Mouse (Mus musculus) G1E (cell line): ENCODE results near the gene Actrt2. TPM values are rescaled to one million over a fixed set of nuclear protein-coding genes. Genes with fewer than 3 reads are reported as not detected.

Experiments
- ATAC-seq: 2 replicates; pipeline ENCODE4 v1.8.0; 2016; ENCODE audit warnings: mild to moderate bottlenecking; ENCODE audit not compliant: insufficient number of reproducible peaks, poor library complexity, low FRiP score, severe bottlenecking; ENCODE audit errors: extremely low read depth
- DNase-seq: peaks from one replicate; pipeline ENCODE4 v3.0.0; 2012; ENCODE audit warnings: low spot score
- H3K27me3 ChIP-seq: 2 replicates; pipeline ENCODE4 v1.6.1; 2012; ENCODE audit warnings: mild to moderate bottlenecking, low read length, inconsistent platforms; ENCODE audit not compliant: insufficient read depth
- H3K36me3 ChIP-seq: replicated peaks from 2 replicates; pipeline ENCODE3; 2012; ENCODE audit warnings: mild to moderate bottlenecking, inconsistent platforms
- H3K4me1 ChIP-seq: 2 replicates; pipeline ENCODE4 v1.6.1; 2012; ENCODE audit warnings: low read depth, low read length, inconsistent platforms, mixed read lengths; ENCODE audit not compliant: insufficient read depth
- H3K4me3 ChIP-seq: 2 replicates; pipeline ENCODE4 v1.5.1; 2012; ENCODE audit warnings: low read depth, mild to moderate bottlenecking, inconsistent platforms, low read length, moderate library complexity, mixed read lengths
- H3K9me3 ChIP-seq: replicated peaks from 2 replicates; pipeline ENCODE4 v1.6.1; 2012; ENCODE audit warnings: inconsistent platforms
- CTCF ChIP-seq: IDR thresholded peaks from 2 replicates; pipeline ENCODE4 v1.5.1; 2012; ENCODE audit warnings: low read depth, low read length, inconsistent platforms, mixed read lengths
- GATA1 ChIP-seq: IDR thresholded peaks from 2 replicates; pipeline ENCODE4 v1.6.1; 2012; ENCODE audit warnings: borderline replicate concordance, low read length, inconsistent platforms, mixed read lengths
- GATA2 ChIP-seq: IDR thresholded peaks from 2 replicates; pipeline ENCODE4 v1.6.1; 2012; ENCODE audit warnings: low read depth, low read length, inconsistent platforms, borderline replicate concordance
- POLR2AphosphoS5 ChIP-seq: IDR thresholded peaks from 2 replicates; pipeline ENCODE4 v1.6.1; 2012; ENCODE audit warnings: low read depth, low read length, inconsistent platforms; ENCODE audit not compliant: insufficient replicate concordance
- TAL1 ChIP-seq: conservative IDR thresholded peaks from 2 replicates; pipeline ENCODE4 v1.6.1; 2012; ENCODE audit warnings: low read depth, low read length, inconsistent platforms, mixed read lengths
- polyA plus RNA-seq: library from polyadenylated mRNA; stranded (reverse); fragments of >175 nt; gene quantifications from 2 replicates; pipeline ENCODE4 v1.2.3, GENCODE M21; 2012
- total RNA-seq, 2 experiments: library from RNA; stranded (forward) in 1 of 2; stranded (reverse) in 1 of 2; fragments of 200-1000 nt in 1 of 2; fragments of >200 nt in 1 of 2; fragmentation: Nextera tagmentation in 1 of 2; gene quantifications; 2 replicates each; pipeline ENCODE4 v1.2.3; 2014 to 2017

The Actrt2 gene
- total and polyA plus RNA-seq, 3 experiments: not detected

- no peak for DNase-seq
- Histone ChIP-seq H3K27me3 (no peaks in the 10 kb centered on the region), H3K4me3 (no peak overlapping the region), H3K36me3 (no peaks in the 10 kb centered on the region), H3K9me3 (peaks cover 90% of the 10 kb centered on the region), H3K4me1 (no peaks in the 10 kb centered on the region)
- TF ChIP-seq TAL1: no peak
- TF ChIP-seq GATA1: no peak
- no peak for TF ChIP-seq POLR2AphosphoS5
- no peak for TF ChIP-seq CTCF
- TF ChIP-seq GATA2: no peak
- ATAC-seq: no peak
Observed at GRCm38 (mm10) chr4:154700436-154700835, 32.8 kb upstream of the Actrt2 start.

DNA sequence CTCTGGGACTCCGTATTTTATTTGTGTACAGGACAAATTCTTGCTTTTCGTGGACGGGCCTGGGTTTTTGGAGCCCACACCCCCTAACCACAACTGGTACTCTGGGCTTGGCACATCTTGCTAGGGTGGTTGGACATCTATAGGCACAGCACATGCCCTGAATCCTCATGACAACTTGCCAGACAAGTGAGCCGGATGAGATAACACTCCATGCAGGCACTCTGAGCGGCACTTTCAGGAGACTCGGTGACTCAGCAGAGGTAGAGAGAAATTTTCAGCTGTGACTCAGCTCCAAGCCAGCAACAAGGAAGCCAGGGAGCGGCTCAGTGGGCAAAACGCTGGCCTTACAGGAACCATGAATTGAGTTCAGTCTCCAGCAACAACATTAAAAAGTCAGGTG is 31.6 kb upstream of the Actrt2 start:
- ATAC-seq (no peak), DNase-seq (no peak)
- Histone ChIP-seq H3K9me3 (peaks cover 88% of the 10 kb centered on the region), H3K36me3 (no peaks in the 10 kb centered on the region), H3K4me1 (no peaks in the 10 kb centered on the region), H3K27me3 (no peaks in the 10 kb centered on the region), H3K4me3 (no peak overlapping the region)
- TF ChIP-seq TAL1 (no peak), GATA2 (no peak), CTCF (no peak), POLR2AphosphoS5 (no peak), GATA1 (no peak)

- ATAC-seq (no peak), DNase-seq (no peak)
- no peaks in the 10 kb centered on the region for H3K27me3 ChIP-seq
- TF ChIP-seq GATA1 (no peak), TAL1 (no peak), GATA2 (no peak), POLR2AphosphoS5 (no peak), CTCF (no peak)
- no peaks in the 10 kb centered on the region for H3K36me3 ChIP-seq
- no peaks in the 10 kb centered on the region for H3K4me1 ChIP-seq
- H3K4me3 ChIP-seq: no peak overlapping the region
- H3K9me3 ChIP-seq: peaks cover 91% of the 10 kb centered on the region
Observed at GRCm38 (mm10) chr4:154698631-154699030, 31.0 kb upstream of the Actrt2 start.

DNA sequence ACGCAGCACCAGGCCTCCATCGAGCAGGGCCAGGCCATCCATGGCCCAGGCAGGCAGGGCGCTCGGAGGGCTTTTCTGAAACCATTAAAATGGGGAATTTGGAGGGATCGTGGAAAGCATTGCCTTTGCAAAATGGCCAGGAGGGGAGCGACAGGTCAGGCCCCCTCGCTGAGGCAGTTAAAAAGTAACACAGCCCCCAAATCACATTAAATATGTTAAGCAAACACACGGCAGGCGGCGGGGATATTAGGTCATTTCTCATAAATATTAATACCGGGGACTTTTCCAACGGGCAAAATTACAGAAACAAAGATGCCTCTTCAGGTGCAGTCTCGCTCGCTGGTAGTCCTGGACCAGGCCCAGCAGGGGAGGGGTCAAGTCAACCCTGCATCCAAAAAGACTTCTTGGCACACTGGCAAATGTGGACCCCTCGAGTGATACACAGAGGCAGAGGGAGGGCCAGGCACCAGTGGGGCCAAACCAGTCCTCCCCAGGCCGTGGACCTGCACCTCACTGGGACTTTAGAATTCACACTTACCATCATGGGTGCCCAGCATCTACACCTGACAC is 30.4 kb upstream of the Actrt2 start:
- TF ChIP-seq CTCF (no peak), TAL1 (no peak), POLR2AphosphoS5 (no peak), GATA2 (no peak), GATA1 (no peak)
- peaks cover 93% of the 10 kb centered on the region for H3K9me3 ChIP-seq
- H3K4me3 ChIP-seq: no peak overlapping the region
- H3K4me1 ChIP-seq: no peaks in the 10 kb centered on the region
- H3K27me3 ChIP-seq: no peaks in the 10 kb centered on the region
- DNase-seq (no peak), ATAC-seq (no peak)
- H3K36me3 ChIP-seq: no peaks in the 10 kb centered on the region

- TF ChIP-seq GATA2 (no peak), POLR2AphosphoS5 (no peak), GATA1 (no peak), TAL1 (no peak), CTCF (no peak)
- Histone ChIP-seq H3K27me3 (no peaks in the 10 kb centered on the region), H3K36me3 (no peaks in the 10 kb centered on the region), H3K4me3 (no peak overlapping the region), H3K9me3 (peaks cover 88% of the 10 kb centered on the region), H3K4me1 (no peaks in the 10 kb centered on the region)
- DNase-seq (no peak), ATAC-seq (no peak)
Observed at GRCm38 (mm10) chr4:154697476-154697875, 29.8 kb upstream of the Actrt2 start.

GRCm38 (mm10) chr4:154696552-154696951 is 28.9 kb upstream of the Actrt2 start:
- Histone ChIP-seq H3K4me3 (no peak overlapping the region), H3K4me1 (no peaks in the 10 kb centered on the region), H3K9me3 (peaks cover 86% of the 10 kb centered on the region), H3K27me3 (no peaks in the 10 kb centered on the region), H3K36me3 (no peaks in the 10 kb centered on the region)
- no peak for ATAC-seq
- DNase-seq: no peak
- TF ChIP-seq POLR2AphosphoS5 (no peak), CTCF (no peak), GATA1 (no peak), TAL1 (no peak), GATA2 (no peak)

DNA sequence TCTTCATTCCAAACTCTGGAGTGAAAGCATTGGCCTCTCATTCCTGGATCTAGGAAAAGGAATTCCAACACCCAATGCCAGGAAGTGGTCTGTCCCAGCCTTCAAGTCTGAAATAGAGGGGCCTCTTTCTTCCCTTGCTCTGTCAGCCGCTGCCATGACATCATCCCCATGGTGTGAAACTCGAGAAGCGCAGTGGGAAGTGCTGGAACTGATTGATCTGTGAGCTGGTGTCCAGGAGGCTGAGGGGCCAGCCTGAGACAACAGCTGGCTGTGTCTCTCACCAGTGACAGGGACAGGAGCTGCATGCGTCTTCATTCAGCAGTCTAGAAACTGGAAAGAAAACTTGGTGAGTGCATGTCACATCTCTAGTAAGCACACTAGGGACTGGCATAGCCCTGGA is 28.5 kb upstream of the Actrt2 start:
- Histone ChIP-seq H3K9me3 (peaks cover 85% of the 10 kb centered on the region), H3K4me1 (no peaks in the 10 kb centered on the region), H3K36me3 (no peaks in the 10 kb centered on the region), H3K27me3 (no peaks in the 10 kb centered on the region), H3K4me3 (no peak overlapping the region)
- TF ChIP-seq CTCF: no peak
- no peak for TF ChIP-seq POLR2AphosphoS5
- no peak for TF ChIP-seq GATA1
- TF ChIP-seq TAL1: no peak
- no peak for TF ChIP-seq GATA2
- DNase-seq (no peak), ATAC-seq (no peak)
